Mouse (Mus musculus) heart, postnatal 36 days (tissue): ENCODE measurements at regions not wholly inside any gene's neighbourhood (a gene's known extent, or its start where the extent isn't known, plus 50 kb on each side); places are given as distances from the start of the nearest gene placed in this dataset.

ENCODE experiments used
- DNase-seq, 2 experiments: peaks; one replicate each; pipeline ENCODE4 v3.0.0; 2021 to 2022
- intact Hi-C: fragments of 180-260 bp; cut with DNase I; formaldehyde crosslinking; loops from one replicate; pipeline ENCODE4 v1.15.1; 2025

DNA sequence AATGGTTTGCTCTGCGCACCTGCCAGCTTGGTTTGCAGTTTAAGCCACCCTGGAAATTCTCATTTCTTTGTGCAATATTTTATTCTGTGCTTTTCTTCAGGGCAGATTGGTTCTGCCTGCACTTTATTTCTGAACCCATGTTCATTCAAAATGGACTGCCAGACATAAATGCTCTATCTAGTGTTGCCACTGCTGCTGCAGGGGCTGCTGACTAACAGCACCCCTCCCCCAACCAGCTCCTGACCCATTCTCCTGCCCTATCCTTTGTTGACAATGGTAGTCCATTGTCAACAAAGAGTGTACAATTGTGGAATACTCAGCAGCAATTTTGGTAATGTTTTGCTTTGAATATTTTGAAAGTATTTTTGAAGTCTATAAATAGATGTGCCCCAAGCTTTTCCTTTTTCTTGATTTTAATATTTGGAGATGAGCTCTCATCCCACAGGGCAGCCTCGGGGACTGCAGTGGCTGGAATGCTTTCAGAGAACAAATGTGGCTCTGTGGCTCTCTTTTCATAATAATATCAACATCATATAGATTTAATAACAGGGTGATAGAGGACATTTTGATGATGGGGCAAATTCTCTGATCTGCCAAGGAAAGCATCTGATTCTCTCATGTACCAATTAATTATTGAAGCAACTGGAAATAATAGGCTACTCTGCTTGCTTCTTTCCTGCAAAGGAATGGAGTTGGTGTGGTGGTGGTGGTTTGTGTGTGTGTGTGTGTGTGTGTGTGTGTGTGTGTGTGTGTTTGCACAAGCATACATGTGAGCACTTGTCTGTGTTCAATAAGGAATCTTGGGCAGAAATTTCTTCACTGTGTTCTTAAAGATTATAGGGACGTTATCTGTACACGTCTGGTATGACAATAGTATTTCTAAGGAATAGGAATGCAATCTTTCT, 813.2 kb upstream of the Gm5150 start:
- DNase-seq: no peak
- intact Hi-C loops: no loop called here

DNA sequence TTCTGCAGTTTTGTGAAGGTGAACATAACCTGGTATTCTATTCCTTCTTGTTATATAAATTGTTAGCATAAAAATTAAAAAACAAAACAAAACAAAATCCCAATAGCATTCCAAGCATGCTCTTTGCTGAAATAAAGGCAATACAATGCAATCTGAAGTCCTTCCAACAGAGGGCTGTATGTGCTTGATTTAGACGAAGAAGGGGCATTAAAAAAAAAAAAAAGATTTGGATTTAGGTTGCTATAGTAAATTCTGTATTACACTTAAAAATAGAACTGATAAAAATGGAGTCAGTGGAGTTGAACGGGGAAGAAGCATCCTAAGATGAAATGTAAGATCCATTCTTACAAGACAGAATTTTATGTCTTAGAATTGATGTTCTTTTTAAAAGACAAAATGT, 810.6 kb upstream of the Gm5150 start:
- intact Hi-C loops: loop anchor here (2.0 kb wide), 1 partner anchor 1008 kb away; no protein-coding TSS in a partner anchor
- no peak for DNase-seq

- intact Hi-C loops: loop anchor here (2.0 kb wide), 1 partner anchor 1009 kb away; no protein-coding TSS in a partner anchor
Observed at GRCm38 (mm10) chr3:16816101-16816500, 809.9 kb upstream of the Gm5150 start.

DNA sequence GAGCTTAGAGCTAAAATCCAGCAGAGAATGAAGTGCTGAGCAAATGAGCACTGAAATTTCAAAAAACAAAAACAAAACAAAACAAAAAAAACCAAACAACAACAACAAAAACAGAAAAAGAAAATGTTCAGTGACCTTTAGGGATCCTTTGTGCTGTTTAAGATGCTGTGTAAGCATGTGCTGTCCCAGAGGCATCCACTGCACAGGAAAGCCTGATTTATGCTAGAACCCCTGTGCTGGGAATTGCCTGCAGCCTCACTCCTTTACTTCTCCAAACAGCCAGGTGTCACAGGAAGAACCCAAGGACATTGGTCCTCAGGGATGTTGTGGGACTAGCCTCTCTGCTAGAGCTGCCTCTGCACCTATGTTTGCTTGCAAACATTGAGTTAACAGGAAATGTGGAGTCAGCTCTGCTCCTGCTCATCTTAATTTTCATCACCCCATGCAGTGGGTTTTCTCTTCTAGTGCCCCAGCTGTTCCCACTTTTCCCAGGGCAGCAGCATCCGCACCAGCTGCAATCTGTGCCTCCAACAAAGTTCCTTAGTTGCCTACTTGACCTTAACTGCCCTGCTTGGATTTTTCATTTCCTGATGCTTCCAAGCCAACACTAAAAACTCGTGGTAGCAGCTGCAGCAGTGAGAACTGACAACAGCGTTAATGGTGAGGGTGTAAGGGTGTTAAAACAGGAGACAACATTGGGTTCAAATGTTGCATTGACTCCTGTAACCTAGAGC, 804.8 kb upstream of the Gm5150 start:
- intact Hi-C loops: no loop called here
- DNase-seq: no peak

More at GRCm38 (mm10) chr3:16816101-16816500, 809.9 kb upstream of the Gm5150 start:
- DNase-seq: no peak

GRCm38 (mm10) chr3:16803603-16804002, 797.4 kb upstream of the Gm5150 start:
- DNase-seq: no peak
- intact Hi-C loops: no loop called here
